Mouse (Mus musculus): Measurements from ENCODE around the gene Tbc1d10a. TPM values are rescaled to one million over a fixed set of nuclear protein-coding genes. Genes with fewer than 3 reads are reported as not detected.
A peak's percentile ranks its signal among the peaks of the same experiment; 100 is the strongest.
"Not testable (repeated sequence)": the region's sequence is repeated elsewhere in the genome, so short reads cannot be mapped to it uniquely, and the experiment has no call there.

The Tbc1d10a gene
- polyA plus RNA-seq, 1 experiment from 2014 or later, result 61.9 TPM

GRCm38 (mm10) chr11:4158676-4159075 lies 27.9 kb upstream of the Tbc1d10a start:
- peak overlapping the region; percentile 79; the same call in 1 of the 2 replicates for H3K4me2 ChIP-seq
- peaks cover 36% of the 10 kb centered on the region for H3K4me1 ChIP-seq
- no peaks in the 10 kb centered on the region for H3K9me3 ChIP-seq
- H3K36me3 ChIP-seq, result peaks cover 18% of the 10 kb centered on the region; the same call in 1 of the 2 replicates
- H3K27me3 ChIP-seq, result no peaks in the 10 kb centered on the region
- H3K4me3 ChIP-seq, result no peak overlapping the region
- WGBS, result 73% methylated on average over 3 of the region's 3 CpGs
- no peak for ATAC-seq (ENCODE audit: insufficient number of reproducible peaks, low FRiP score, low TSS enrichment, low read depth)
- no peak overlapping the region for H3K9ac ChIP-seq
- no peak overlapping the region for H3K27ac ChIP-seq

- peak within 1 kb of the TSS; percentile 81 for H3K9ac ChIP-seq
- 1% methylated on average over 54 of the region's 54 CpGs for WGBS
- peak within 1 kb of the TSS; percentile 90 for H3K4me3 ChIP-seq
- H3K27me3 ChIP-seq, result no peaks in the 10 kb centered on the region
- peaks cover 41% of the 10 kb centered on the region for H3K4me1 ChIP-seq
- H3K36me3 ChIP-seq, result peaks cover 25% of the 10 kb centered on the region
- no peaks in the 10 kb centered on the region for H3K9me3 ChIP-seq
- peak within 1 kb of the TSS; percentile 87 for H3K27ac ChIP-seq
- ATAC-seq (ENCODE audit: insufficient number of reproducible peaks, low FRiP score, low TSS enrichment, low read depth), result peak; percentile 94
- peak within 1 kb of the TSS; percentile 79 for H3K4me2 ChIP-seq
These were observed 26.5 kb upstream of the Tbc1d10a start, which contains the start of the genes Ccdc157 and Sf3a1 for GRCm38 (mm10) chr11:4159808-4160708. TSS of gene Ccdc157 (minus strand) at chr11:4160293. TSS of gene Sf3a1 (plus strand) at chr11:4160350.

- no peak for ATAC-seq (ENCODE audit: insufficient number of reproducible peaks, low FRiP score, low TSS enrichment, low read depth)
- Histone ChIP-seq H3K4me2 (peak overlapping the region; percentile 79), H3K36me3 (peaks cover 32% of the 10 kb centered on the region), H3K9ac (peak overlapping the region; percentile 81), H3K27me3 (no peaks in the 10 kb centered on the region), H3K9me3 (no peaks in the 10 kb centered on the region), H3K27ac (peak overlapping the region; percentile 87), H3K4me1 (peaks cover 41% of the 10 kb centered on the region), H3K4me3 (peak overlapping the region; percentile 90)
- 5% methylated on average over 15 of the region's 15 CpGs for WGBS
These were observed 25.7 kb upstream of the Tbc1d10a start for GRCm38 (mm10) chr11:4160758-4161480.

DNA sequence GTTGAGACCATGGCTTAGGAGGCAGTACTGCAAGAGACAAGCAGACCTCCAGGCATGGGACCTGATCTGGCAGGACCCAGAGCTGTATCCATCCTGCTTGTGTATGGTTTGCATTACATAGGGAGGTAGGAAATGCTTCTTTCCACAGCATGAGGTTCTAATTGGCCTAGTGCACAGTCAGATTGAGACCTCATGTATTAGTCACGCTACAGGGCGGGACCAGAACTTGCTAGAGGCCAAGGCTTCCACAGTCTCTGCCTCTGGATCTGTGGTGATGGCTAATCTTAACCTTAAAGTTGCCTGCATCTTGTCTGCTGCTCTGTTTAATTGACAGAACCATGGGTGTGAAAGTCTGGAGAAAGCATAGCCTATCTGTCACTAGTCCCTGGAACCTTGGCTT lies 21.9 kb upstream of the Tbc1d10a start:
- Histone ChIP-seq H3K4me1 (peaks cover 22% of the 10 kb centered on the region), H3K27me3 (no peaks in the 10 kb centered on the region), H3K9me3 (no peaks in the 10 kb centered on the region), H3K9ac (no peak overlapping the region), H3K4me2 (no peak overlapping the region), H3K36me3 (peaks cover 68% of the 10 kb centered on the region), H3K4me3 (no peak overlapping the region), H3K27ac (no peak overlapping the region)
- WGBS, result 63% methylated on average over 2 of the region's 2 CpGs
- no peak; the same call in 1 of the 2 replicates for ATAC-seq (ENCODE audit: insufficient number of reproducible peaks, low FRiP score, low TSS enrichment, low read depth)

- Histone ChIP-seq H3K9me3 (no peaks in the 10 kb centered on the region), H3K4me2 (no peak overlapping the region), H3K4me3 (no peak overlapping the region), H3K27me3 (no peaks in the 10 kb centered on the region), H3K27ac (no peak overlapping the region), H3K4me1 (peaks cover 11% of the 10 kb centered on the region), H3K36me3 (peaks cover 87% of the 10 kb centered on the region), H3K9ac (no peak overlapping the region)
- WGBS, result 89% methylated on average over 7 of the region's 7 CpGs
- no peak for ATAC-seq (ENCODE audit: insufficient number of reproducible peaks, low FRiP score, low TSS enrichment, low read depth)
These were observed 20.0 kb upstream of the Tbc1d10a start for GRCm38 (mm10) chr11:4166467-4167090.

DNA sequence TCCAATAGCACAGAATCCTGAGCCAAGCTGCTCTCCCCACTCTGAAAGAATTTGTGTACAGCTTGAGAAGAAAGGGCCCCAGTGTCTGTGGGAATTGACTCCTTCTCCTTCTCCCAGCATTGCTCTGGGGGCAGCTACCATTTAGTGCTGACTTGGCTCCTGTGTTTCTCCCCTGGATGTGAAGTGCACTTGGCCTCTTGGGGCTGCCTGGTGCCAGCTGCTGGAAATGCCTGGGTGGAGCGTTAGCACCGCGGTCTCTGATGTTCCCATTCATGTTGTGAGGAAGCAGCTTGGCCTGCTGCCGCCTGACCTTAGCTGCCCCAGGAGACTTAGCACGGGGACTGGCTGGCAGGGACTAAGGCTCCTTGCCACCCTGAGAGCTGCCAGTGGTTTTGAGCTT lies 12.0 kb upstream of the Tbc1d10a start:
- H3K4me1 ChIP-seq, result no peaks in the 10 kb centered on the region
- H3K27me3 ChIP-seq, result no peaks in the 10 kb centered on the region
- 85% methylated on average over 5 of the region's 5 CpGs for WGBS
- no peaks in the 10 kb centered on the region for H3K9me3 ChIP-seq
- H3K9ac ChIP-seq, result no peak overlapping the region
- H3K27ac ChIP-seq, result no peak overlapping the region
- no peak overlapping the region for H3K4me3 ChIP-seq
- H3K36me3 ChIP-seq, result peaks cover 98% of the 10 kb centered on the region
- no peak for ATAC-seq (ENCODE audit: insufficient number of reproducible peaks, low FRiP score, low TSS enrichment, low read depth)
- no peak overlapping the region for H3K4me2 ChIP-seq

- Histone ChIP-seq H3K9ac (no peak overlapping the region), H3K4me2 (no peak overlapping the region), H3K27ac (no peak overlapping the region), H3K9me3 (no peaks in the 10 kb centered on the region), H3K4me1 (no peaks in the 10 kb centered on the region), H3K36me3 (peaks cover 99% of the 10 kb centered on the region), H3K27me3 (no peaks in the 10 kb centered on the region), H3K4me3 (no peak overlapping the region)
- ATAC-seq (ENCODE audit: insufficient number of reproducible peaks, low FRiP score, low TSS enrichment, low read depth), result no peak
- 74% methylated on average over 4 of the region's 4 CpGs for WGBS
These were observed 8.9 kb upstream of the Tbc1d10a start for GRCm38 (mm10) chr11:4177716-4178115.

GRCm38 (mm10) chr11:4182061-4182460 lies 4.5 kb upstream of the Tbc1d10a start:
- no peaks in the 10 kb centered on the region for H3K27me3 ChIP-seq
- H3K4me2 ChIP-seq, result no peak overlapping the region
- H3K4me3 ChIP-seq, result no peak overlapping the region
- H3K4me1 ChIP-seq, result peaks cover 3% of the 10 kb centered on the region; the same call in 1 of the 2 replicates
- 34% methylated on average over 1 of the region's 1 CpGs for WGBS
- no peak overlapping the region for H3K9ac ChIP-seq
- no peaks in the 10 kb centered on the region for H3K9me3 ChIP-seq
- ATAC-seq (ENCODE audit: insufficient number of reproducible peaks, low FRiP score, low TSS enrichment, low read depth), result no peak
- H3K27ac ChIP-seq, result no peak overlapping the region
- peaks cover 61% of the 10 kb centered on the region for H3K36me3 ChIP-seq

- peaks cover 47% of the 10 kb centered on the region for H3K36me3 ChIP-seq
- H3K4me2 ChIP-seq, result no peak overlapping the region
- H3K27me3 ChIP-seq, result no peaks in the 10 kb centered on the region
- no peaks in the 10 kb centered on the region for H3K9me3 ChIP-seq
- H3K27ac ChIP-seq, result no peak overlapping the region
- no peak overlapping the region for H3K9ac ChIP-seq
- no peak for ATAC-seq (ENCODE audit: insufficient number of reproducible peaks, low FRiP score, low TSS enrichment, low read depth)
- no peak overlapping the region for H3K4me3 ChIP-seq
- H3K4me1 ChIP-seq, result peaks cover 17% of the 10 kb centered on the region
These were observed 3.1 kb upstream of the Tbc1d10a start for GRCm38 (mm10) chr11:4183511-4183910.

DNA sequence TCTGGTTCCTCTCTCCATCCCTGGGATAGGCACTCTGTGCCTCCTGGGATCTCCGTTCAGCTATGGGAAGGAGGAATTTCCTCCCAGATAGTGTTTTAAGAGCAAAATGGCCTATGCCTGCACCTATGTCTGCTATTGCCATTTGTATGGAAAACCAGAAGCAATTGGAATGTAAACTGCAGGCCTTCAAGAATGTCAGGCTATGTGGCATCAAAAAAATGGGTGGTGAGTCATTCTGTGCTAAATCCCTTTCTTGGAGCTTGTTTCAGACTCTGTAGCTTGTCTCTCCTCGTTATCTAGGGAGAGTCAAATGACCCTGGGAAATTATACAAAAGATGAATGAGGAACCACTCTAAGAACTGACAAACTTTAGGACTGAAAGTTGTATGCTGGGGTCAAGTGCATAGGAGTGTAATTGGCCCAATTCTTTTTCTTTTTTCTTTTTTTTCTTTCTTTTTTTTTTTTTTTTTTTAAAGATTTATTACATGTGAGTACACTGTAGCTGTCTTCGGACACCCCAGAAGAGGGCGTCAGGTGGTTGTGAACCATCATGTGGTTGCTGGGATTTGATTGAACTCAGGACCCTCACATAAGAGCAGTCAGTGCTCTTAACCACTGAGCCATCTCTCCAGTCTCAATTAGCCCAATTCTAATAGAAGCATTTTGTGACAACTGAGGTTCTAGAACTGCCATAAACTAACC lies 2.2 kb upstream of the Tbc1d10a start:
- ATAC-seq (ENCODE audit: insufficient number of reproducible peaks, low FRiP score, low TSS enrichment, low read depth), result no peak
- Histone ChIP-seq H3K27me3 (no peaks in the 10 kb centered on the region), H3K27ac (peak overlapping the region; percentile 17; the same call in 1 of the 2 replicates), H3K36me3 (peaks cover 38% of the 10 kb centered on the region), H3K9ac (no peak overlapping the region), H3K4me2 (no peak overlapping the region), H3K4me3 (no peak overlapping the region), H3K4me1 (peaks cover 22% of the 10 kb centered on the region), H3K9me3 (no peaks in the 10 kb centered on the region)
- WGBS, result 50% methylated on average over 4 of the region's 4 CpGs

- H3K4me2 ChIP-seq; H3K9me3 ChIP-seq; ATAC-seq (ENCODE audit: insufficient number of reproducible peaks, low FRiP score, low TSS enrichment, low read depth); H3K27ac ChIP-seq; H3K27me3 ChIP-seq; H3K9ac ChIP-seq; H3K4me3 ChIP-seq: not testable (repeated sequence)
- 86% methylated on average over 6 of the region's 6 CpGs for WGBS
- H3K4me1 ChIP-seq, result peaks cover 29% of the 10 kb centered on the region
- peaks cover 27% of the 10 kb centered on the region for H3K36me3 ChIP-seq
These were observed 1.1 kb upstream of the Tbc1d10a start for GRCm38 (mm10) chr11:4185480-4185879.

Measured in limb, embryonic 15.5 days (tissue).